Mouse (Mus musculus) forebrain, embryonic 13.5 days (tissue): ENCODE measurements at regions not wholly inside any gene's neighbourhood (a gene's known extent, or its start where the extent isn't known, plus 50 kb on each side); places are given as distances from the start of the nearest gene placed in this dataset.

ENCODE experiments used
- ATAC-seq: fragments of 200-750 bp; cut with Nextera tagmentation; 2 replicates; pipeline ENCODE4 v1.8.0; 2017
- H3K27ac ChIP-seq: fragments of 300-500 bp; sonication (generic); 2 replicates; pipeline ENCODE4 v1.5.1; 2015; ENCODE audit warnings: inconsistent platforms, mild to moderate bottlenecking, moderate library complexity
- H3K27me3 ChIP-seq: fragments of 300-500 bp; sonication (generic); 2 replicates; pipeline ENCODE4 v1.6.1; 2015; ENCODE audit warnings: mild to moderate bottlenecking, inconsistent platforms
- H3K36me3 ChIP-seq: fragments of 300-500 bp; sonication (generic); 2 replicates; pipeline ENCODE4 v1.6.1; 2015; ENCODE audit warnings: mild to moderate bottlenecking, inconsistent platforms; ENCODE audit not compliant: poor library complexity, severe bottlenecking
- H3K4me1 ChIP-seq: fragments of 300-500 bp; sonication (generic); 2 replicates; pipeline ENCODE4 v1.6.1; 2015; ENCODE audit warnings: inconsistent platforms
- H3K4me2 ChIP-seq: fragments of 300-500 bp; sonication (generic); 2 replicates; pipeline ENCODE4 v1.6.1; 2015; ENCODE audit warnings: inconsistent platforms, mild to moderate bottlenecking, moderate library complexity
- H3K4me3 ChIP-seq: fragments of 300-500 bp; sonication (generic); 2 replicates; pipeline ENCODE4 v1.5.1; 2015; ENCODE audit warnings: mild to moderate bottlenecking, inconsistent platforms
- H3K9ac ChIP-seq: fragments of 300-500 bp; sonication (generic); 2 replicates; pipeline ENCODE4 v1.6.1; 2015; ENCODE audit warnings: mild to moderate bottlenecking, inconsistent platforms
- H3K9me3 ChIP-seq: fragments of 300-500 bp; sonication (generic); replicated peaks from 2 replicates; pipeline ENCODE4 v1.6.1; 2016; ENCODE audit warnings: inconsistent platforms
- WGBS: fragments of 180-500 bp; shearing (Covaris S2); methylation state at CpG from one replicate; pipeline ENCODE4 v1.1.7; 2015; 5-methylcytosine and 5-hydroxymethylcytosine counted together

DNA sequence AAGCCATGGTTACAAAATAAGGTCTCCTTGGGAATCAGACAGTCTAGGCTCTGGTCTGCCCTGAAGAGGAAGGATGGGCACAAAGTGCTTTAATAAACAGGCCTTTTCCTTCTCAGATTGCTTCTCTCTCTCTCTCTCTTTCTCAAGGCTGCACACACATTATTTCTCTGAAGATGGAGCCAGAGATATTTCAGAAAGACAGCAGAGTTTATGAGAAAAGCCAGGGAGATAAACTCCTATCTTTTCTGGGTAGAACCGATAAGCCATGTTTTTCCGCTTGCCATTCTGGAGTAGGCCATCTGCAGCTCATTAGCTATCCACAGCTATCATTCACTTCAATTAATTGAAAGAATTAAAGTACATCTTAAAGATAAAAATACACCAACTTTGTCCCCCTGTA, 373.2 kb upstream of the Cobl start:
- Histone ChIP-seq H3K4me3 (no peak overlapping the region), H3K27ac (no peak overlapping the region), H3K4me1 (no peaks in the 10 kb centered on the region), H3K36me3 (no peaks in the 10 kb centered on the region), H3K27me3 (no peaks in the 10 kb centered on the region), H3K4me2 (no peak overlapping the region), H3K9ac (no peak overlapping the region), H3K9me3 (no peaks in the 10 kb centered on the region)
- no peak for ATAC-seq
- WGBS, result 80% methylated on average over 2 of the region's 2 CpGs

DNA sequence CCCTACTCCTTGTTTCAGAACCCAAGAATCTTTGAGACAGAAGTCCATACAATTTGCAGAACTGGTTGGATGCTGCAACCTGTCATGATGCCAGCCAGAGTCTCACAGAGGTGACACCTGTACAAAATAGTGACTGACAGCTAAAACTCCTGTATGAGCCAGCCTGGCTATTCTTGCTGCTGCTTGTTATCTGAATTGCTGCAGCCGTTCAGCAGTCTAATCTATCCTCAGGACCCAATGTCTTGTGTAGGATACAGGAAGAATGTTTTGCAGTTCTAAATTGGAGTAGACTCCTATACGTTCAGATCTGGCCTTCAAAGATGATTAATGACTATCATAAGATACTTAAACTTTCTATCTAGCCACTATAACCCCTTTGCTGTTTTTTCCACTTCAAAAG, 372.6 kb upstream of the Cobl start:
- Histone ChIP-seq H3K4me3 (no peak overlapping the region), H3K4me1 (no peaks in the 10 kb centered on the region), H3K27me3 (no peaks in the 10 kb centered on the region), H3K36me3 (no peaks in the 10 kb centered on the region), H3K27ac (no peak overlapping the region), H3K9me3 (no peaks in the 10 kb centered on the region), H3K4me2 (no peak overlapping the region), H3K9ac (no peak overlapping the region)
- no peak for ATAC-seq
- 74% methylated on average over 2 of the region's 2 CpGs for WGBS

DNA sequence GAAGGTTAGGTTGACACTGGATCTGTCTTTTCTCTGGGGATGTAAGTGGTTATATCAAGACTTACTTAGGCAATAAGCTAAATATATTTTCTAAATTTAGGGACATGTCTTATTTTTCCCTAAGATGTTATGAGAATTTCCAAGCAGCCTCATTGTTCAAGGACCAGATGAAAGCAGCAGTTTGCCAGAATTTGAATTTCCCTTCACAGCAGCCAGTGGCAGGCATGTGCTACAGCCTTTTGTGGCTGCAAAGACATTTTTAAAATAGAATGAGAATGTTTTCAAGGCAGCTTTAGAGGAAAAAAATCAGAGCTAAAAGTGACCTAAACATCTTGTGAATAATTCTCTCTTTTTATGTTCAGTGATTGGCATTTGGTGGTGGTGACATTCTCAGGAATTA, 371.6 kb upstream of the Cobl start:
- Histone ChIP-seq H3K36me3 (no peaks in the 10 kb centered on the region), H3K27me3 (no peaks in the 10 kb centered on the region), H3K9me3 (no peaks in the 10 kb centered on the region), H3K4me2 (no peak overlapping the region), H3K9ac (no peak overlapping the region), H3K27ac (no peak overlapping the region), H3K4me3 (no peak overlapping the region), H3K4me1 (no peaks in the 10 kb centered on the region)
- no peak for ATAC-seq

DNA sequence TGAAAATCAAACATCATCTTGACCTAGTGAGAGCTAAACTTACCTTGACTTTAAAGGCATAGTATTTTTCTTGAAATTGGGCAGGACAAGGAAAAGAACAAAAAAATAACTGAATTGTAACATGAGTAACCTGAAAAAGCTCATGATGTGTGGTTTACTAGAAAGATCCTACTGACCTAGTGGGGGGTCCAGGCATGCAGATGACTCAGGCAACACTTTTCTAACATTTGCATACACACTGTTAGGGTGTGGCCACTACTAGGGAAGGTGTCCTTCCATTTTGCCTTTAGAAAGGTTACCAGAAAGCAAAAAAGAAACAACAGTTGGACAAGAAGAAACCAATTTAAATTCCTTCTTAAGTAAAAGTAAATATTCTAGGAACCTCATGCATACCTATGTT, 347.3 kb upstream of the Cobl start:
- Histone ChIP-seq H3K4me3 (no peak overlapping the region), H3K9ac (no peak overlapping the region), H3K4me2 (no peak overlapping the region), H3K4me1 (no peaks in the 10 kb centered on the region), H3K27ac (no peak overlapping the region), H3K27me3 (no peaks in the 10 kb centered on the region), H3K9me3 (no peaks in the 10 kb centered on the region), H3K36me3 (no peaks in the 10 kb centered on the region)
- ATAC-seq, result no peak

DNA sequence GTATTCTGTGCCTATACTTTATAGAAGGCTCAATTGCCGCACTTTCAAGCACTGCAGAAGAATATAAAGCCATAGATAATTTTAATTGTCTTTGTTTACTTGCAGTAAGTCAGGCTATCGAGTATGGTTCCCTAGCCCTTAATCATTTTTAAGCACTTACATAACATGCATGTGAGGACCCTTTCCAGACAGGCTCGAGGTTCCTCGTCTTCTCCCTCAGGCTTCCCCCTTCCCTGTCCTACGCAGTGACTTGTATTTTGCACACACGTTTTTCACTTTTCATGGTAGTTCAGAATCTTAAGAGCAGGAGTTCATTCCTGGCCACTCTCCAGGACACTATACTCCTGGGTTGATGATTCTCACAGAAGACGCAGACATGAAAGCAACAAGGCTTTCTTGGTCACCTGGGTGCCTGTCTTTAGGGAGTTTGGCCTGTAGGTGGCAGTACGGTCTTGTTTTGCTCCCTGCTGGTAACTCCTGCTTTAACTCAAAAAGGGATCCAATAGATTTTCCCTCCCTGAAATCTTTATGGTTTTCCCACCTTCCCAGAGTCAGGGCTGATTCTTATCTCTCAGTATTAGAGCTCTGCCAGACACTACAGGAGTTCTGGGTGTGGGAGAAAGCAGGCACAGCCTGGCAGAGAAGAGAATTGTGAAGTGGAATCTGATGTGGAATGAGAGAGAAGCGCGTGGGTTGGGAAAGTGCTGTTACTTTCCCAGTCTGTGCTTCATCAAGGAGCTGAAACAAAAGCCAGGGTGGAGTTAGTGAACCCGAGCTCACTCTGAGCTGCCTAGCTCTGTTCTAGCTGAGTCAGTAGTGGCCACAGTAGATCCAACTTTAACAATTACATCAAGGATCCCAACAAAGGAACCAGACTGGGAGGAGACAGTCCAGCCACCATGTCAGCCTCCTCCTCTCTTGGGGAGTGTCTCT, 346.5 kb upstream of the Cobl start:
- no peaks in the 10 kb centered on the region for H3K27me3 ChIP-seq
- no peak overlapping the region for H3K4me2 ChIP-seq
- H3K27ac ChIP-seq, result no peak overlapping the region
- H3K4me1 ChIP-seq, result no peaks in the 10 kb centered on the region
- H3K36me3 ChIP-seq, result no peaks in the 10 kb centered on the region
- no peak overlapping the region for H3K9ac ChIP-seq
- no peaks in the 10 kb centered on the region for H3K9me3 ChIP-seq
- 42% methylated on average over 11 of the region's 11 CpGs for WGBS
- peak; percentile 89 for ATAC-seq
- no peak overlapping the region for H3K4me3 ChIP-seq
